Comparison of ENCODE assay signal across 7 mouse cellular contexts in genomic region chr1:176075409-176075808, GRCm38 (mm10).
DNase-seq lines count a peak whose midpoint lies in the region.

No protein-coding gene starts in this region.

- intact Hi-C loops in gastrocnemius, postnatal 14 days (cut with DNase I; ENCODE audit: low total_unique reads), result no loop called here

- DNase-seq in right cerebral cortex, postnatal 10 days (ENCODE audit: low spot score in 2 of 2), result peak; percentile 40 to 67
- DNase-seq in right cerebral cortex, postnatal 25 days, result no peak
- peak; percentile 82 for DNase-seq in cerebellum, adult 11-12 months
- peak; percentile 38 for DNase-seq in gastrocnemius, postnatal 14 days
- peak; percentile 45 for DNase-seq in kidney, adult 9 months
- DNase-seq in lung, postnatal 4 days, result peak; percentile 49 to 68
- DNase-seq in c-Kit-positive CD71-positive TER-119-positive erythroid progenitor cells, embryonic 14.5 days (ENCODE audit: low spot score), result no peak

Comparison
In these comparisons a context has a peak if more than half of its experiments do, and no peak if none do; other contexts are left out.
1. DNase-seq: peak in right cerebral cortex, postnatal 10 days (2 of 2), cerebellum, adult 11-12 months (single experiment), gastrocnemius, postnatal 14 days (single experiment), kidney, adult 9 months (single experiment) and lung, postnatal 4 days (2 of 2); none in right cerebral cortex, postnatal 25 days (single experiment) and c-Kit-positive CD71-positive TER-119-positive erythroid progenitor cells, embryonic 14.5 days (single experiment).